Mouse (Mus musculus): ENCODE results near the gene Gm49450.

DNA sequence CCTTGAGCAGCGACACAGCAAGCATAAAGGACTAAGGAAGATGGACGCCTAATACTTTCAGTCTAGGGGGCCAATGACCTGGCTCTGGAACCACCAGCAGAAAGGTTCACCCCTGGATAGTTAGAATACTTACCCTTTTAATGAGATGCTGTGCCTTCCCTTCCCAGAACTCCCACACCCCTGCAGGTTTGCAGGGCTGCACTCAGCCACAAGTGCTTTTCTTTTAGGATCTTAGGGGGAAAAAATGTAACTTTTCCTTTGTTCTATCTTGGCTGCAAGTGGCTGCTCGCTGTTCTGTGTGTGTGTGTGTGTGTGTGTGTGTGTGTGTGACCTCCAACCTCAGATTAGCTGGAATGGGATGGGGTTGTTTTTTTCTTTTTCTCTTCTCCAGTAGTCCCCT, 35.4 kb upstream of the Gm49450 start:
- TF ChIP-seq CTCF (IDR thresholded peaks at IDR 0.05; ENCODE audit: low read depth, low read length) (no peak), POLR2A (IDR thresholded peaks at IDR 0.05; ENCODE audit: insufficient read depth, low read length) (no peak)

Data from ES-Bruce4 (cell line).